Mouse (Mus musculus): ENCODE results near the gene D230025D16Rik. TPM values are rescaled to one million over a fixed set of nuclear protein-coding genes. Genes with fewer than 3 reads are reported as not detected.

The D230025D16Rik gene
- total RNA-seq, 1 experiment = 41.7 TPM

GRCm38 (mm10) chr8:105233126-105233935, 8.4 kb downstream of the D230025D16Rik start:
- in situ Hi-C loops (cut with MboI; ENCODE audit: low sequenced_read_pairs in 2 of 2, unreplicated experiment in 2 of 2) = no loop called here
- Histone ChIP-seq H3K9me3 (ENCODE audit: control insufficient read depth, insufficient read depth, low read depth, low read length) (no peaks in the 10 kb centered on the region), H3K36me3 (ENCODE audit: control insufficient read depth, insufficient read depth, low read length, poor library complexity, severe bottlenecking) (peaks cover 10% of the 10 kb centered on the region), H3K4me1 (ENCODE audit: control insufficient read depth in 2 of 2, insufficient read depth in 2 of 2, low read length in 2 of 2, poor library complexity in 1 of 2) (peaks cover 17 to 23% of the 10 kb centered on the region in 2 experiments), H3K9ac (ENCODE audit: insufficient read depth, low read depth, low read length, poor library complexity, severe bottlenecking) (no peak overlapping the region; the same call in 1 of the 2 replicates), H3K27ac (ENCODE audit: insufficient read depth, low read depth, low read length, poor library complexity, severe bottlenecking) (peak overlapping the region; percentile 64; the same call in 1 of the 2 replicates), H3K4me3 (ENCODE audit: insufficient read depth in 1 of 2, low read depth in 1 of 2, low read length in 2 of 2, poor library complexity in 1 of 2, severe bottlenecking in 1 of 2) (no peak overlapping the region)
- 0 out of 2 replicates have a peak, but pooled peaks have one; percentile 76 for TF ChIP-seq ZNF384 (IDR thresholded peaks at IDR 0.05; ENCODE audit: low read depth, low read length)
- TF ChIP-seq ZC3H11A (IDR thresholded peaks at IDR 0.05; ENCODE audit: borderline replicate concordance, low read depth, low read length) = no peak
- TF ChIP-seq HCFC1 (IDR thresholded peaks at IDR 0.05; ENCODE audit: borderline replicate concordance, insufficient read depth, low read length) = no peak
- TF ChIP-seq MAFK (IDR thresholded peaks at IDR 0.05; ENCODE audit: insufficient read depth, low read depth, low read length) = 0 out of 2 replicates have a peak, but pooled peaks have one; percentile 20
- TF ChIP-seq CHD2 (IDR thresholded peaks at IDR 0.05; ENCODE audit: low read depth, low read length) = peak; percentile 63; the same call in 1 of the 2 replicates
- DNase-seq (ENCODE audit: low read depth, low spot score) = no peak

- H3K36me3 ChIP-seq (ENCODE audit: control insufficient read depth, insufficient read depth, low read length, poor library complexity, severe bottlenecking) = peaks cover 25% of the 10 kb centered on the region
Observed at GRCm38 (mm10) chr8:105235206-105235605, 10.3 kb downstream of the D230025D16Rik start.

GRCm38 (mm10) chr8:105237442-105238142, 12.6 kb downstream of the D230025D16Rik start:
- no peak overlapping the region for H3K27ac ChIP-seq (ENCODE audit: insufficient read depth, low read depth, low read length, poor library complexity, severe bottlenecking)
- H3K36me3 ChIP-seq (ENCODE audit: control insufficient read depth, insufficient read depth, low read length, poor library complexity, severe bottlenecking) = peaks cover 36% of the 10 kb centered on the region
- H3K4me1 ChIP-seq (ENCODE audit: control insufficient read depth in 2 of 2, insufficient read depth in 2 of 2, low read length in 2 of 2, poor library complexity in 1 of 2) = peaks cover 7% of the 10 kb centered on the region in 2 experiments
- no peak overlapping the region for H3K4me3 ChIP-seq (ENCODE audit: insufficient read depth in 1 of 2, low read depth in 1 of 2, low read length in 2 of 2, poor library complexity in 1 of 2, severe bottlenecking in 1 of 2)
- no peaks in the 10 kb centered on the region for H3K9me3 ChIP-seq (ENCODE audit: control insufficient read depth, insufficient read depth, low read depth, low read length)
- TF ChIP-seq ZNF384 (IDR thresholded peaks at IDR 0.05; ENCODE audit: low read depth, low read length) (0 out of 2 replicates have a peak, but pooled peaks have one; percentile 20), HCFC1 (IDR thresholded peaks at IDR 0.05; ENCODE audit: borderline replicate concordance, insufficient read depth, low read length) (no peak), CHD2 (IDR thresholded peaks at IDR 0.05; ENCODE audit: low read depth, low read length) (no peak)
- in situ Hi-C loops (cut with MboI; ENCODE audit: low sequenced_read_pairs in 2 of 2, unreplicated experiment in 2 of 2) = no loop called here
- H3K9ac ChIP-seq (ENCODE audit: insufficient read depth, low read depth, low read length, poor library complexity, severe bottlenecking) = no peak overlapping the region
- no peak for DNase-seq (ENCODE audit: low read depth, low spot score)

More at GRCm38 (mm10) chr8:105235206-105235605, 10.3 kb downstream of the D230025D16Rik start:
- H3K9ac ChIP-seq (ENCODE audit: insufficient read depth, low read depth, low read length, poor library complexity, severe bottlenecking) = no peak overlapping the region
- TF ChIP-seq HCFC1 (IDR thresholded peaks at IDR 0.05; ENCODE audit: borderline replicate concordance, insufficient read depth, low read length) (no peak), ZC3H11A (IDR thresholded peaks at IDR 0.05; ENCODE audit: borderline replicate concordance, low read depth, low read length) (no peak), MAFK (IDR thresholded peaks at IDR 0.05; ENCODE audit: insufficient read depth, low read depth, low read length) (no peak), ZNF384 (IDR thresholded peaks at IDR 0.05; ENCODE audit: low read depth, low read length) (no peak), CHD2 (IDR thresholded peaks at IDR 0.05; ENCODE audit: low read depth, low read length) (no peak)
- in situ Hi-C loops (cut with MboI; ENCODE audit: low sequenced_read_pairs in 2 of 2, unreplicated experiment in 2 of 2) = no loop called here
- no peaks in the 10 kb centered on the region for H3K9me3 ChIP-seq (ENCODE audit: control insufficient read depth, insufficient read depth, low read depth, low read length)
- H3K27ac ChIP-seq (ENCODE audit: insufficient read depth, low read depth, low read length, poor library complexity, severe bottlenecking) = no peak overlapping the region
- DNase-seq (ENCODE audit: low read depth, low spot score) = no peak
- H3K4me1 ChIP-seq (ENCODE audit: control insufficient read depth in 2 of 2, insufficient read depth in 2 of 2, low read length in 2 of 2, poor library complexity in 1 of 2) = peaks cover 12 to 22% of the 10 kb centered on the region in 2 experiments
- H3K4me3 ChIP-seq (ENCODE audit: insufficient read depth in 1 of 2, low read depth in 1 of 2, low read length in 2 of 2, poor library complexity in 1 of 2, severe bottlenecking in 1 of 2) = no peak overlapping the region

- Histone ChIP-seq H3K36me3 (ENCODE audit: control insufficient read depth, insufficient read depth, low read length, poor library complexity, severe bottlenecking) (peaks cover 39% of the 10 kb centered on the region), H3K4me1 (ENCODE audit: control insufficient read depth in 2 of 2, insufficient read depth in 2 of 2, low read length in 2 of 2, poor library complexity in 1 of 2) (peaks cover 0 to 3% of the 10 kb centered on the region in 2 experiments; a peak in 2 of 4 replicates), H3K9ac (ENCODE audit: insufficient read depth, low read depth, low read length, poor library complexity, severe bottlenecking) (no peak overlapping the region), H3K27ac (ENCODE audit: insufficient read depth, low read depth, low read length, poor library complexity, severe bottlenecking) (no peak overlapping the region), H3K9me3 (ENCODE audit: control insufficient read depth, insufficient read depth, low read depth, low read length) (no peaks in the 10 kb centered on the region), H3K4me3 (ENCODE audit: insufficient read depth in 1 of 2, low read depth in 1 of 2, low read length in 2 of 2, poor library complexity in 1 of 2, severe bottlenecking in 1 of 2) (no peak overlapping the region)
- in situ Hi-C loops (cut with MboI; ENCODE audit: low sequenced_read_pairs in 2 of 2, unreplicated experiment in 2 of 2) = no loop called here
- TF ChIP-seq ZC3H11A (IDR thresholded peaks at IDR 0.05; ENCODE audit: borderline replicate concordance, low read depth, low read length) = no peak
- TF ChIP-seq ZNF384 (IDR thresholded peaks at IDR 0.05; ENCODE audit: low read depth, low read length) = no peak
- DNase-seq (ENCODE audit: low read depth, low spot score) = no peak
Observed at GRCm38 (mm10) chr8:105241016-105241415, 16.1 kb downstream of the D230025D16Rik start.

All from ES-E14 (cell line).